Mouse (Mus musculus): ENCODE measurements around the gene Ica1. TPM values are rescaled to one million over a fixed set of nuclear protein-coding genes. Genes with fewer than 3 reads are reported as not detected.

Gene Ica1
- polyA plus RNA-seq, 1 experiment from 2014 or later, result 18.5 TPM

GRCm38 (mm10) chr6:8617369-8617768 is 160.9 kb downstream of the Ica1 start:
- H3K27ac ChIP-seq (ENCODE audit: low read depth, low read length), result no peak overlapping the region
- H3K9me3 ChIP-seq (ENCODE audit: control insufficient read depth, low read length), result no peaks in the 10 kb centered on the region
- ATAC-seq (ENCODE audit: insufficient read depth, low FRiP score, low TSS enrichment) (no peak), DNase-seq (ENCODE audit: low spot score) (no peak)
- H3K4me3 ChIP-seq (ENCODE audit: low read depth, low read length), result no peak overlapping the region
- WGBS, result 79% methylated on average over 2 of the region's 2 CpGs
- H3K4me1 ChIP-seq (ENCODE audit: control insufficient read depth, insufficient read depth, low read length), result no peaks in the 10 kb centered on the region
- no peak overlapping the region for H3K9ac ChIP-seq (ENCODE audit: low read length)
- H3K36me3 ChIP-seq (ENCODE audit: control insufficient read depth, insufficient read depth, low read length), result no peaks in the 10 kb centered on the region
- H3K27me3 ChIP-seq (ENCODE audit: control insufficient read depth, insufficient read depth, low read length), result no peaks in the 10 kb centered on the region
- no peak overlapping the region for H3K4me2 ChIP-seq (ENCODE audit: low read depth)

DNA sequence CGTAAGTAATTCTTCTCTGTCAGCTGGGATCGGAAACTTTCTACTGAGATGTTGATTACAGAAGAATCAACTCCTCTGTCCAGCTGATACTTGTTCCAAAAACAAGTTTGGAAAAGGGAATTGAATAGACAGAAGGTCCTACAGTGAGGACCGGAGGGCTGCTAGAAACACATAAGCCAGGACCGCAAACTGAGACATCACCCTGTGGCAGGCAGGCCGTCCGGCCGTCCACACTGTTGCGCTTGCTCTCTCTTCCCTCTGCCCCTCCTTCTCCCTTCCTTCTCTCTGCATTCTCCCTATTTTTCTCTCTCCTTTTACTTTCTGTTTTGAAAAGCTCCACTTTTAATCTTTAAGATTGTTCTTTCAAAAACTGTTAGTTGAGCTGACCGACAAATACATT is 186.6 kb downstream of the Ica1 start:
- H3K4me3 ChIP-seq (ENCODE audit: low read depth, low read length), result no peak overlapping the region
- WGBS, result 89% methylated on average over 9 of the region's 9 CpGs
- DNase-seq (ENCODE audit: low spot score) (no peak), ATAC-seq (ENCODE audit: insufficient read depth, low FRiP score, low TSS enrichment) (no peak)
- H3K27me3 ChIP-seq (ENCODE audit: control insufficient read depth, insufficient read depth, low read length), result no peaks in the 10 kb centered on the region
- H3K4me2 ChIP-seq (ENCODE audit: low read depth), result no peak overlapping the region
- no peaks in the 10 kb centered on the region for H3K36me3 ChIP-seq (ENCODE audit: control insufficient read depth, insufficient read depth, low read length)
- no peak overlapping the region for H3K27ac ChIP-seq (ENCODE audit: low read depth, low read length)
- H3K9me3 ChIP-seq (ENCODE audit: control insufficient read depth, low read length), result no peaks in the 10 kb centered on the region
- no peak overlapping the region for H3K9ac ChIP-seq (ENCODE audit: low read length)
- H3K4me1 ChIP-seq (ENCODE audit: control insufficient read depth, insufficient read depth, low read length), result no peaks in the 10 kb centered on the region

DNA sequence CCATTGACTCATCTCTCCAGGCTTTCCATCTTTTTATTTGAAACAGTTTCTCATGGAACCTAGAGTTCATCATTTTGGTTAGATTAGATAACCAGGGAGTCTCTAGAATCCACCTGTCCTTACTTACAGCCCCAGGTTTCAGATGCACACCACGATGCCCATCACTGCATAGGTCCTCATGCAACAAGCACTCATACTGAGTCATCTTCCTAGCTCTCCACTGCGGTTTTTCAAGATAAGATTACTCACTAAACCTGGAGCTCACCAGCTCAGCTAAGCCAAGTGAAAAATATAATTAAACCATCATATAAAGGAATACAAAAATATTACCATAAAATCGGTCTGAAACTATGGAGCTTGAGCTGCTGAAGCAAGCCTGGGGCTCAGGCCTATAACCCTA is 194.4 kb downstream of the Ica1 start:
- ATAC-seq (ENCODE audit: insufficient read depth, low FRiP score, low TSS enrichment) (no peak), DNase-seq (ENCODE audit: low spot score) (no peak)
- H3K36me3 ChIP-seq (ENCODE audit: control insufficient read depth, insufficient read depth, low read length), result no peaks in the 10 kb centered on the region
- no peak overlapping the region for H3K4me3 ChIP-seq (ENCODE audit: low read depth, low read length)
- no peak overlapping the region for H3K27ac ChIP-seq (ENCODE audit: low read depth, low read length)
- no peaks in the 10 kb centered on the region for H3K9me3 ChIP-seq (ENCODE audit: control insufficient read depth, low read length)
- H3K4me2 ChIP-seq (ENCODE audit: low read depth), result no peak overlapping the region
- no peaks in the 10 kb centered on the region for H3K27me3 ChIP-seq (ENCODE audit: control insufficient read depth, insufficient read depth, low read length)
- no peak overlapping the region for H3K9ac ChIP-seq (ENCODE audit: low read length)
- H3K4me1 ChIP-seq (ENCODE audit: control insufficient read depth, insufficient read depth, low read length), result no peaks in the 10 kb centered on the region
- 92% methylated on average over 3 of the region's 3 CpGs for WGBS

DNA sequence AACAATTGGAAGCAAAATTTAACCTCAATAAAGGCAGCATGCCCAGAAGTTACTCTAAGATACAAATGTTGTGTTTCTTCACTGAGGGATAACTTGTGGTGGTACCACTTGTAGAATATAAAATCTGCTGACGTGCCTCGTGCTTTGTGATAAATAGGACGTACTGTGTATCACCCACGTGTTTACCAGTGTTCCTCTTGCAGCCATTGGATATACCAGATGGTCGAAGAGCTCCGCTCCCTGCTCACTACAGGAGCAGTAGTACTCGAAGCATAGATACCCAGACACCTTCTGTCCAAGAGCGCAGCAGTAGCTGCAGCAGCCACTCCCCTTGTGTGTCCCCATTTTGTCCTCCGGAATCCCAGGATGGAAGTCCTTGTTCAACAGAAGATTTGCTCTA is 195.9 kb downstream of the Ica1 start:
- WGBS, result 96% methylated on average over 9 of the region's 9 CpGs
- DNase-seq (ENCODE audit: low spot score) (no peak), ATAC-seq (ENCODE audit: insufficient read depth, low FRiP score, low TSS enrichment) (no peak)
- H3K27ac ChIP-seq (ENCODE audit: low read depth, low read length), result no peak overlapping the region
- H3K4me1 ChIP-seq (ENCODE audit: control insufficient read depth, insufficient read depth, low read length), result no peaks in the 10 kb centered on the region
- H3K4me3 ChIP-seq (ENCODE audit: low read depth, low read length), result no peak overlapping the region
- no peaks in the 10 kb centered on the region for H3K36me3 ChIP-seq (ENCODE audit: control insufficient read depth, insufficient read depth, low read length)
- H3K27me3 ChIP-seq (ENCODE audit: control insufficient read depth, insufficient read depth, low read length), result no peaks in the 10 kb centered on the region
- H3K9ac ChIP-seq (ENCODE audit: low read length), result no peak overlapping the region
- H3K4me2 ChIP-seq (ENCODE audit: low read depth), result no peak overlapping the region
- H3K9me3 ChIP-seq (ENCODE audit: control insufficient read depth, low read length), result no peaks in the 10 kb centered on the region

Other genes with a start within 250 kb of the Ica1 start
- 9.4 and 9.7 TPM in 2 replicates for gene Nxph1, start 169.9 kb upstream of the Ica1 start, polyA plus RNA-seq (2014; fragmentation: Nextera tagmentation; extraction: Ambion mirVana)